Mouse (Mus musculus) thymus, postnatal 0 days (tissue): Measurements from ENCODE around the gene Cd209c. TPM values are rescaled to one million over a fixed set of nuclear protein-coding genes. Genes with fewer than 3 reads are reported as not detected.

Experiments used
- DNase-seq: peaks from one replicate; pipeline ENCODE4 v3.0.0-alpha.2; 2015; ENCODE audit warnings: low spot score
- polyA plus RNA-seq: library from polyadenylated mRNA; unstranded; fragments of >200 nt; fragmentation: Nextera tagmentation; extraction: Ambion mirVana; gene quantifications from 2 replicates; pipeline ENCODE4 v1.2.1, GENCODE M21; 2015

Gene Cd209c
- 0.30 and 0.32 TPM in 2 replicates for polyA plus RNA-seq

DNA sequence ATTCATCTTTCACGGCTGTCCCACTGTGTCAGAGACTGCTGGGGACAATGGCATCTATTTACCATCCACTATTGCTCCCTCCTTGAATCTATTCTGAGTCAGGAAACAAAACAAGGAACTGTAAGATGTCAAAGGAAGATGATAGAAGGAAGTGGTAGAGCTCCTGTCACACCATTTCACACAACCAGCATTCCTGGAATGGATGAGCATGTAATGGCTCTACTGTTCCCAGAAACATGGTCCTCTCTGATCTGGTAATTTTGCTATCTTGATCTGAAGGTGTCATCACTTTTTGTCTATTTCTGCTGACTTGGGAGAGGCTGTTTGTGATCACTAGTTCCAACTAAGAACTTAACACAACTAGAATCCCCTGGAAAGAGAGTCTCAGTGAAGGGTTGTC is at the start of gene Cd209c:
Gene Cd209c (minus strand): TSS at position 101 of the 400 bp plus-strand sequence.
- DNase-seq, result no peak

- DNase-seq, result no peak
These were observed 39.7 kb upstream of the Cd209c start for GRCm38 (mm10) chr8:3994219-3994618.

DNA sequence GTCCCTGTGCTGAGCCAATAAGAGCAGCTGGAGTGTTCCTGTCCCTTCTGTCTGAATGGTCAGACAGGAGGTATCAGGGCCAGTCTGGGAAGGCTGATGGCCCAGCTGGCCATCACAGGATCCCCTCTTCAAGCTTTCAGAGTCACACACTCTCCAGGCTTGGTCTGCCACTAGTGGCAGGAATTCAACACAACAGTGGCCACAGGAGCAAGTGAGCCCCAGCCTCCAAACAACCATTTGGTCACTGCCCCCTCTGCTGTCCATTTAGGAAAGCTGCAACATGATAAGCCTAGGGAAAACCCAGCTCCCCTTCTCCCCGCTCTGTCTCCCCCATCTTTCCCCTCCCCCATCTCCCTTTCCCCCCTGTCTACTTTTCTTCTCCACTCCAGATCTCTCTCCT is 1.5 kb upstream of the Cd209c start:
- no peak for DNase-seq

DNA sequence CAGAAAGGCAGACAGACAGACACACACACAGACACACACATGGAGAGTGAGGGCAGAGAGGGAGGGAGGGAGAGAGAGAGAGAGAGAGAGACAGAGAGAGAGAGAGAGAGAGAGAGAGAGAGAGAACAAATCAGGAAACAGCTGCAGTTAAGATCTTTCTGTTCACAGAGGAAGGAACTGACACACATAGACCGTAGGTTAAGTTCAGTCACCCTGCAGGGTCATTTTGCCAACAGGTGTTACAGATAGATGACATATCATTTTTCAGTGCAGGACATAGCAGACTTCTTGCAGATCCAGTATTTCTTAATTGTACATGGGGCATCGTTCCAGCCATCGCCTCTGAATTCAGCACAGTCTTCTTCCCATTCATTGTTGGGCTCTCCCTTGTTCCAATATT is 14.5 kb downstream of the Cd209c start:
- DNase-seq, result no peak

DNA sequence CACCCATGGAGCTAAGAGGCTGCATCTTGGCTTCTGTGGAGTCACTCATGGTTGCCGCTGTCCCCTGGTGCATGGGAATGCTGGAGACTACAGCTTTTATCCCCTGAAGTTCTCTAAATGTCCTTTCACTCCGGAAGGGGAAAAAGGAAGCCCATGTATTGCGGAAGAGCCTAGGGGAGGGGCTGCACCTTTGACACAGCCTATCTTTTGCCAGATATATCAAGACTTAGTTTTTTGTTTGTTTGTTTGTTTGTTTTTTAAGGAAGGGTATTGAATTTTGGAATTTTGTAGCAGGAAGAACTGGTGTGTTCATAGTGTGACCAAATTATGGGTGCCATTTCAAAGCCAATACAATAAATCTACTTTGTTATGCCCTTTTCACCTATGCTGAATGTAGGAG is 27.8 kb downstream of the Cd209c start, which contains the start of gene Cd209b:
Gene Cd209b (minus strand): TSS at position 101 of the 400 bp plus-strand sequence.
- no peak for DNase-seq

Other genes starting within 250 kb of the Cd209c start
- gene Clec4g, start 234.1 kb downstream of the Cd209c start, polyA plus RNA-seq, result 0.10 and 0.18 TPM in 2 replicates
- 1.1 and 1.3 TPM in 2 replicates for gene Cd209a, start 205.8 kb downstream of the Cd209c start, polyA plus RNA-seq
- 0.22 and 0.29 TPM in 2 replicates for gene Cd209e, start 100.4 kb downstream of the Cd209c start, polyA plus RNA-seq
- 0.46 TPM in 2 replicates for gene Cd209d, start 76.2 kb downstream of the Cd209c start, polyA plus RNA-seq
- gene Cd209b, start 27.9 kb downstream of the Cd209c start, polyA plus RNA-seq, result 0.12 and 0.16 TPM in 2 replicates
- 0.45 and 0.83 TPM in 2 replicates for gene Cd209f, start 151.1 kb upstream of the Cd209c start, polyA plus RNA-seq
- 0.12 TPM in 1 of 2 replicates, not detected in the other for gene Cd209g, start 179.4 kb upstream of the Cd209c start, polyA plus RNA-seq
- 18.1 and 22.5 TPM in 2 replicates for gene Evi5l, start 211.8 kb upstream of the Cd209c start, polyA plus RNA-seq